Mouse (Mus musculus) ovary, adult 2 months (tissue): ENCODE results near the gene Twf2. TPM values are rescaled to one million over a fixed set of nuclear protein-coding genes. Genes with fewer than 3 reads are reported as not detected.

ENCODE experiments used
- polyA plus RNA-seq: library from polyadenylated mRNA; depleted of rRNA; stranded (reverse); fragments of >200 nt; gene quantifications from 2 replicates; pipeline ENCODE4 v1.2.3, GENCODE M21; 2012; rRNA removed

The Twf2 gene
- 55.4 and 61.1 TPM in 2 replicates for polyA plus RNA-seq

GRCm38 (mm10) chr9:106202819-106203636, at the start of gene Twf2:
Gene Twf2, plus strand, starts transcription at chr9:106203108.

GRCm38 (mm10) chr9:106158037-106158491, 44.8 kb upstream of the Twf2 start, which contains the start of gene Glyctk:
Gene Glyctk, minus strand, starts transcription at chr9:106158138.

DNA sequence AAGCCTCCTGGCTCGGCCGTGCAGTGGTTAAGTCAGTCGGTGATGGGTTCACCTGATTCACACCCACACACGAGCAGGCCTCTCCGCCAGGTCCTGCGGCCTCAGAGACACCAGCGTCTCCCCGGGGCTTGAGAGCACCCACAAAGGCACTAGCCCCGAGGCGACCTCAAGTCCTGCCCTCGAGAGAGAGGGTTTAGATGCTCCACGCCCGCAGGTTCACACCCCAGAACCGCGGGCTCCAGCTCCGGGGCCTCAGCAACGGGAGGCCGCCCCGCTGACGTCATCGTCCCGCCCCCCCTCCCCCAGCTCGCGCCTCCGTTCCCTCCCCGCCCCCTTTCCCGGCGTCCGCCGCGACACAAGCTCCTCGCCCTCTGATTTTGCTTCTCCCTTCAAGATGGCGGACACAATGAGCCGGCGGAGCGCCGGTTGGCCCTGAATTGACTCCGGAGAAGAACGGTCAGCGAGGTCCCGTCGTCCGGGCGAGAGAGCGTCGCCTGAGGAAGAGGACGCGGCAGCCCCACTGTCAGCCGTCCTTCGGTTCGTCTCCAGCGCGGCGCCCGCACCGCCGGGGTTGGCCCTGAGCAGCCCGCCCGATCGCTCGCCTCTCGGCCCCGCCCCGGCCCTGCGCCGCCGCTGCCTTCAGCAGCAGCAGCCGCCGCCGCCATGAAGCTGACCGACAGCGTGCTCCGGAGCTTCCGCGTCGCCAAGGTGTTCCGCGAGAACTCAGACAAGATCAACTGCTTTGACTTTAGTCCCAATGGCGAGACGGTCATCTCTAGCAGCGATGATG, 32.2 kb upstream of the Twf2 start, which contains the start of gene Wdr82:
Gene Wdr82, plus strand, starts transcription at position 373 of the 790 bp plus-strand sequence.

DNA sequence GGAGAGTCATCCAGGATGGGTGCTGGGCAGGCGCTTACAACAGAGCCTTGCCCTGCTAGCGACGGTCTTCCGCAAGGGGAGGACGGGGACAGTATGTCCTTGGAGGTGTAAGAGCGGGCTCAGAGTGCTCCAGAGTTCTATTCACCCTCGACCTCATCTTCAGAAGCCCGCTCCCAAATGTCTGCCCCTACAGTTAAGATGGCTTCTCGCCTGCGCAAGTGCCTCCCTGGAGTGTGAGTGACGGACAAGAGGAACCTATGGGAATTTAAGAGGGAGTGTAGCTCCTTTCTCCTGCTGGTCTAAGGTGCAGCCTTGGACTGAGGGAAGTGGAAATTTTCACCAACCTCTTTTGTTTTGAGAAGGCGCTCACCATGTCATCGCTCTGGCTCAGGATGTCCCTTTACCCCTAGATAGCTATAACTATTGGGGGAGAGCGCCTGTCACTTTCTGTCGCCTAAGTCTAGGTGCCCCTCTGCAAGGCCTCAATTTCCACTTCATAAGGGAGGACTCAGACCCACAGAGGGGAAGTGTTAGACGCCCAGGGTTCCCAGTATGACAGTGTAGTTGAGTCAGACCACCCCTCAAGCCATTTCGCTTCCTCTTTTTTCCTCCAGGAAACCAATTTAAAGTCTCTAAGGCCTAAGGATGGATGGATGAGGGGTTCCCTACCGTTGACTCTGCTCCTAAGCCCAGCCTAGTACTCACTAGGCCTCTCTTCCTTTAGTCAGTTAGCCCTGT, 3.2 kb upstream of the Twf2 start, which contains the start of gene Ppm1m:
Gene Ppm1m, minus strand, starts transcription at position 212 of the 738 bp plus-strand sequence.

GRCm38 (mm10) chr9:106222261-106222851, 19.4 kb downstream of the Twf2 start, which contains the start of gene Tlr9:
Gene Tlr9, plus strand, starts transcription at chr9:106222598.

Other genes with a start within 250 kb of the Twf2 start
- gene Col6a5, start 242.5 kb upstream of the Twf2 start, polyA plus RNA-seq: 1.5 and 1.8 TPM in 2 replicates
- gene Col6a4, start 106.3 kb upstream of the Twf2 start, polyA plus RNA-seq: 74.1 and 134 TPM in 2 replicates
- 3.5 and 3.7 TPM in 2 replicates for gene Glyctk, start 45.0 kb upstream of the Twf2 start, polyA plus RNA-seq
- gene Wdr82, start 32.2 kb upstream of the Twf2 start, polyA plus RNA-seq: 83.3 and 89.6 TPM in 2 replicates
- 84.9 and 96.8 TPM in 2 replicates for gene Ppm1m, start 3.4 kb upstream of the Twf2 start, polyA plus RNA-seq
- gene Tlr9, start 19.5 kb downstream of the Twf2 start, polyA plus RNA-seq: 5.0 and 6.7 TPM in 2 replicates
- gene Alas1, start 45.5 kb downstream of the Twf2 start, polyA plus RNA-seq: 302 and 333 TPM in 2 replicates
- gene Poc1a, start 78.0 kb downstream of the Twf2 start, polyA plus RNA-seq: 15.8 and 20.8 TPM in 2 replicates
- 97.9 and 108 TPM in 2 replicates for gene Dusp7, start 165.5 kb downstream of the Twf2 start, polyA plus RNA-seq
- 538 and 675 TPM in 2 replicates for gene Rpl29, start 226.3 kb downstream of the Twf2 start, polyA plus RNA-seq
- 12.2 and 14.4 TPM in 2 replicates for gene Acy1, start 235.2 kb downstream of the Twf2 start, polyA plus RNA-seq
- gene Abhd14b, start 244.4 kb downstream of the Twf2 start, polyA plus RNA-seq: 82.2 and 85.2 TPM in 2 replicates
- gene Abhd14a, start 244.6 kb downstream of the Twf2 start, polyA plus RNA-seq: 51.4 and 72.2 TPM in 2 replicates